Mouse (Mus musculus) small intestine, adult 2 months (tissue): ENCODE measurements at regions not wholly inside any gene's neighbourhood (a gene's known extent, or its start where the extent isn't known, plus 50 kb on each side); places are given as distances from the start of the nearest gene placed in this dataset.

Experiments used
- CTCF ChIP-seq: fragments of 200-500 bp; IDR thresholded peaks from 2 replicates; pipeline ENCODE4 v1.5.1; 2012; ENCODE audit warnings: low read depth, mild to moderate bottlenecking, control low read depth, inconsistent platforms, low read length, moderate library complexity, mixed read lengths; ENCODE audit not compliant: insufficient replicate concordance, insufficient read length; ENCODE audit errors: extremely low read depth
- POLR2A ChIP-seq: fragments of 200-500 bp; IDR thresholded peaks from 2 replicates; pipeline ENCODE4 v1.6.1; 2012; ENCODE audit warnings: low read depth, mild to moderate bottlenecking, control low read depth, inconsistent platforms, low read length, moderate library complexity

DNA sequence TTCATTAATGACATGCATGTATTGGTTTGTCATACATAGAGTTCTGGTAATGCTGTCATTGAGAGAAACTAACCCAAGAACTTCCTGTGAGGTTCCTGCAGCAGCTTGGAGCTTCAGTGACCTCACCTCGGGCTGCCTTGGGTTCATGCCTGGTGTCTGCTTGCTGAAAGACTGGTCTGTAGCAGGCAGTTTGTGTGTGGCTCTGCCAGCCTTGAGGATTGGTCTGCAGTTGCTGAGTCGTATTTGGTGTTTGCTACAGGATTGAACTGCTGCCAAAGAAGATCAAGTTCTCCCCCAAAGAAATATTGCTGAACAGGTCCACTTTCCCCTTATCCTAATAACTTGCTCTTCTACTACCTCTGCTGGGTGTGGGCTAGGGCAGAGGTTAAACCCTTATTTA is 362.5 kb downstream of the Insc start:
- TF ChIP-seq POLR2A (no peak), CTCF (no peak)
